Mouse (Mus musculus): ENCODE results near the gene Nfil3. TPM values are rescaled to one million over a fixed set of nuclear protein-coding genes. Genes with fewer than 3 reads are reported as not detected.

Nfil3 gene
- polyA plus RNA-seq, 1 experiment from 2014 or later: 58.8 TPM

Other genes starting within 250 kb of the Nfil3 start
- gene Auh, start 51.4 kb downstream of the Nfil3 start, polyA plus RNA-seq (2015; fragmentation: Nextera tagmentation; extraction: Ambion mirVana): 60.9 and 63.5 TPM in 2 replicates

Data from forebrain, embryonic 16.5 days (tissue).